8 mouse cellular contexts compared by ENCODE assay signal in the genomic region with DNA sequence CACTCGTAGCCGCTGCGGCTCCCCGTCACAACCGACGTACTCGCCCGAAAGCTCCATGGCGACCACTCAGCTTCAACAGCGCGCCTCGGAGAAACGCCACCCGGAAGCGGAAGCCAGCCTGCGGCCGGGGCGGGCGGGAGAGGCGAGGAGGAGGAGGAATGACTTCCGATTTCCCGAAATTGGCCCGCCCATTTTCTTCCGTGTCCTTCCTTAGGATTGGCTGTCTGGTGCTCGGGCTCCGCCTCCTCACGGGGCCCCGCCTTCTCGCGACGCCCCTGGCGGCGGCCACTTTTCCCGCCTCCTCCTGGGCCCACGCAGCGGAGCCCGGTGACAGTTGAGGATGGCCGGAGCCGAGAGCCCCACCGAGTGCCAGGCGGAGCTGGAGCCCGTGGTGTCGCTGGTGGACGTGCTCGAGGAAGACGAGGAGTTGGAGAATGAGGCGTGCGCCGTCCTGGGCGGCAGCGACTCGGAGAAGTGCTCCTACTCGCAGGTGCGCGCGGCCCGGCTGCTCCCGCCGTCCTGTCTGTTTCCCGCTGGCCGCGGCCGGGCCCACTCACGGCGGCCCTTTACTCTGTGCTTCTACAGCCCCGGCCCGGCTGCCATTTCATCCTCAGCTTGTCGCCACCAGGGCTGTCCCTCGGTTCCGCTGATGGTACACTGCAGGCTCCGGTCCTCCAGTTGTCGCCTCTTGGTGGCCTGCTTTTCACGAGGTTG. TPM values are rescaled to one million over a fixed set of nuclear protein-coding genes. Genes with fewer than 3 reads are reported as not detected.
A peak's percentile ranks its signal among the peaks of the same experiment; 100 is the strongest.
DNase-seq lines count a peak whose midpoint lies in the region; ATAC-seq lines count a peak whose summit lies in the region.

Gene Gm28051 (minus strand): TSS at position 77 of the 714 bp plus-strand sequence.
Gene Gon7 (minus strand): TSS at position 115 of the 714 bp plus-strand sequence.
Gene Ubr7 (plus strand): TSS at position 279 of the 714 bp plus-strand sequence.

- H3K9ac ChIP-seq in hindbrain, embryonic 16.5 days (ENCODE audit: low read depth, low read length), result peak within 1 kb of the TSS; percentile 84

- no peaks in the 10 kb centered on the region for H3K27me3 ChIP-seq in hindbrain, embryonic 16.5 days (replicated peaks; ENCODE audit: control insufficient read depth, insufficient read depth, low read length)

- peak within 1 kb of the TSS; percentile 91 for H3K27ac ChIP-seq in hindbrain, embryonic 16.5 days (ENCODE audit: low read depth, low read length)
- peak within 1 kb of the TSS; percentile 58 for H3K27ac ChIP-seq in macrophage

- no peaks in the 10 kb centered on the region for H3K36me3 ChIP-seq in hindbrain, embryonic 16.5 days (ENCODE audit: control insufficient read depth, insufficient read depth, low read length)
- peaks cover 11% of the 10 kb centered on the region; the same call in 1 of the 2 replicates for H3K36me3 ChIP-seq in macrophage (ENCODE audit: inconsistent target)

- peak within 1 kb of the TSS; percentile 93 for H3K4me2 ChIP-seq in hindbrain, embryonic 16.5 days (ENCODE audit: low read length)

- peak; percentile 94 for DNase-seq in WW6 (ENCODE audit: low read depth, low spot score)
- DNase-seq in cerebellum, postnatal 4 days (ENCODE audit: low spot score in 2 of 2), result peak; percentile 88 to 94
- peak; percentile 98 for DNase-seq in gastrocnemius, adult 18-20 months (ENCODE audit: low spot score)
- DNase-seq in left cerebral cortex, adult 18-20 months (ENCODE audit: low spot score in 2 of 2), result peak; percentile 95 to 97
- DNase-seq in right cerebral cortex, adult 18-20 months, result peak; percentile 98
- peak; percentile 87 for DNase-seq in urinary bladder, postnatal 10 days (ENCODE audit: low spot score)

- H3K4me1 ChIP-seq in hindbrain, embryonic 16.5 days (ENCODE audit: control insufficient read depth, insufficient read depth, low read depth, low read length), result peaks cover 20% of the 10 kb centered on the region

- peak; percentile 98 for ATAC-seq in hindbrain, embryonic 16.5 days

- peak within 1 kb of the TSS; percentile 82 for H3K4me3 ChIP-seq in hindbrain, embryonic 16.5 days (ENCODE audit: low read length)
- H3K4me3 ChIP-seq in macrophage (ENCODE audit: inconsistent target), result peak within 1 kb of the TSS; percentile 90

- under 1% methylated on average over 61 of the region's 73 CpGs for WGBS in hindbrain, embryonic 16.5 days
- under 1% methylated on average over 68 of the region's 73 CpGs for WGBS in macrophage (ENCODE audit: missing documents)

- H3K79me2 ChIP-seq in macrophage (ENCODE audit: inconsistent target), result peaks cover 84% of the 10 kb centered on the region

- no peaks in the 10 kb centered on the region for H3K9me3 ChIP-seq in hindbrain, embryonic 16.5 days (ENCODE audit: control insufficient read depth, low read length)

RNA-seq across cellular contexts. Expression of gene Gm28051, which starts in this region (rescaled TPM):
- total RNA-seq in gastrocnemius, adult 18-20 months (2021), result not detected
- not detected in 2 replicates for polyA plus RNA-seq in hindbrain, embryonic 16.5 days (2015; fragmentation: Nextera tagmentation; extraction: Ambion mirVana)
- total RNA-seq in left cerebral cortex, adult 18-20 months (2021), result not detected
- not detected for total RNA-seq in macrophage (2018; cell fraction: chromatin; rRNA removed)
- total RNA-seq in macrophage (2018; cell fraction: cytosol; rRNA removed), result not detected
- total RNA-seq in macrophage (2018; cell fraction: nucleus; rRNA removed), result not detected
- polyA plus RNA-seq in macrophage (2018), result not detected in 3 replicates

RNA-seq across cellular contexts. Expression of gene Gon7, which starts in this region (rescaled TPM):
- 1 to 10 TPM; 8.2 to 9.7 TPM for total RNA-seq in gastrocnemius, adult 18-20 months (2021)
- polyA plus RNA-seq in hindbrain, embryonic 16.5 days (2015; fragmentation: Nextera tagmentation; extraction: Ambion mirVana), result 38.7 and 45.2 TPM in 2 replicates
- total RNA-seq in left cerebral cortex, adult 18-20 months (2021), result 10 to 100 TPM; 13.8 to 21.4 TPM
- 10 to 100 TPM in 22 of 26 experiments, 1 to 10 TPM in 4; 6.5 to 23.9 (median 13.9) TPM for total RNA-seq in macrophage (2018; cell fraction: chromatin; rRNA removed)
- total RNA-seq in macrophage (2018; cell fraction: cytosol; rRNA removed), result 10 to 100 TPM in 8 of 26 experiments, 1 to 10 TPM in 18; 7.2 to 12.6 (median 9.0) TPM
- 10 to 100 TPM in 19 of 26 experiments, 1 to 10 TPM in 7; 6.5 to 22.7 (median 15.9) TPM for total RNA-seq in macrophage (2018; cell fraction: nucleus; rRNA removed)
- polyA plus RNA-seq in macrophage (2018), result 5.2 to 11.5 TPM (median 9.4 TPM) in 3 replicates

RNA-seq across cellular contexts. Expression of gene Ubr7, which starts in this region (rescaled TPM):
- 10 to 100 TPM; 14.5 to 14.8 TPM for total RNA-seq in gastrocnemius, adult 18-20 months (2021)
- 34.7 and 38.9 TPM in 2 replicates for polyA plus RNA-seq in hindbrain, embryonic 16.5 days (2015; fragmentation: Nextera tagmentation; extraction: Ambion mirVana)
- total RNA-seq in left cerebral cortex, adult 18-20 months (2021), result 10 to 100 TPM; 32.5 to 32.6 TPM
- total RNA-seq in macrophage (2018; cell fraction: chromatin; rRNA removed), result 10 to 100 TPM in 10 of 26 experiments, 1 to 10 TPM in 16; 2.9 to 18.2 (median 8.2) TPM
- total RNA-seq in macrophage (2018; cell fraction: cytosol; rRNA removed), result 10 to 100 TPM; 10.3 to 29.2 (median 22.4) TPM
- 10 to 100 TPM in 18 of 26 experiments, 1 to 10 TPM in 8; 6.3 to 21.8 (median 13.2) TPM for total RNA-seq in macrophage (2018; cell fraction: nucleus; rRNA removed)
- polyA plus RNA-seq in macrophage (2018), result 11.5 to 23.4 TPM (median 20.9 TPM) in 3 replicates

Comparison
In these comparisons a context has a peak if more than half of its experiments do, and no peak if none do; other contexts are left out.
1. Peak in every context shown above with its lines: DNase-seq, ATAC-seq, H3K4me3 ChIP-seq and H3K27ac ChIP-seq.